Mouse (Mus musculus): Measurements from ENCODE around the gene Gimap8. TPM values are rescaled to one million over a fixed set of nuclear protein-coding genes. Genes with fewer than 3 reads are reported as not detected.

The Gimap8 gene
- polyA plus RNA-seq, 1 experiment from 2014 or later = 0.52 TPM

DNA sequence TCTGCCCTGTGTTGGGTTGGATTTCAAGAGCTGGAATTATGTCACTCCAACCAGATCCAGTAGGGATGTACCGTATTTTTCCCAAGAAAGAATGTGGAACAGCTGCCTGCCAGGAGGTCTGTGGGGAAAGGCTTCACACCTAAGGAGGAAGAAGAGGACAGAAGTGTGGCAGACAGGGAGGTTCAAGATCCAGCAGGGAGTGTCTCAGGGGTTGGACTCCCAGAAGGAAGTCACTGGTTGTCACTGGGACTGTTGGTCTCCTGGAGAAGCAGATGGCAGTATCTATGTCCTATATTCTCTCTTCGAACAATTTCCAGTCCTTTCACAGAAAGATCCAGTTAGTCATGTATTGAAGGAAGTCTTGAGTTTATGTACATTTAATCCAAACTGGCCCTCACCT is 577 bp downstream of the Gimap8 start:
- WGBS = 98% methylated on average over 2 of the region's 2 CpGs
- Histone ChIP-seq H3K9me3 (ENCODE audit: control insufficient read depth, low read length) (no peaks in the 10 kb centered on the region), H3K4me1 (replicated peaks; ENCODE audit: control insufficient read depth, insufficient read depth, low read length) (no peaks in the 10 kb centered on the region), H3K27ac (ENCODE audit: low read length) (no peak overlapping the region), H3K9ac (replicated peaks; ENCODE audit: low read depth, low read length) (no peak overlapping the region), H3K36me3 (ENCODE audit: control insufficient read depth, insufficient read depth) (no peaks in the 10 kb centered on the region), H3K27me3 (replicated peaks; ENCODE audit: control insufficient read depth, insufficient read depth, low read length) (no peaks in the 10 kb centered on the region), H3K4me2 (ENCODE audit: low read length) (no peak overlapping the region), H3K4me3 (replicated peaks; ENCODE audit: low read length) (no peak overlapping the region)
- ATAC-seq = no peak

GRCm38 (mm10) chr6:48648779-48649178 is 1.7 kb downstream of the Gimap8 start:
- no peak overlapping the region for H3K4me3 ChIP-seq (replicated peaks; ENCODE audit: low read length)
- ATAC-seq = no peak
- H3K9me3 ChIP-seq (ENCODE audit: control insufficient read depth, low read length) = no peaks in the 10 kb centered on the region
- no peak overlapping the region for H3K27ac ChIP-seq (ENCODE audit: low read length)
- H3K9ac ChIP-seq (replicated peaks; ENCODE audit: low read depth, low read length) = no peak overlapping the region
- H3K4me2 ChIP-seq (ENCODE audit: low read length) = no peak overlapping the region
- no peaks in the 10 kb centered on the region for H3K27me3 ChIP-seq (replicated peaks; ENCODE audit: control insufficient read depth, insufficient read depth, low read length)
- no peaks in the 10 kb centered on the region for H3K36me3 ChIP-seq (ENCODE audit: control insufficient read depth, insufficient read depth)
- 86% methylated on average over 4 of the region's 4 CpGs for WGBS
- no peaks in the 10 kb centered on the region for H3K4me1 ChIP-seq (replicated peaks; ENCODE audit: control insufficient read depth, insufficient read depth, low read length)

DNA sequence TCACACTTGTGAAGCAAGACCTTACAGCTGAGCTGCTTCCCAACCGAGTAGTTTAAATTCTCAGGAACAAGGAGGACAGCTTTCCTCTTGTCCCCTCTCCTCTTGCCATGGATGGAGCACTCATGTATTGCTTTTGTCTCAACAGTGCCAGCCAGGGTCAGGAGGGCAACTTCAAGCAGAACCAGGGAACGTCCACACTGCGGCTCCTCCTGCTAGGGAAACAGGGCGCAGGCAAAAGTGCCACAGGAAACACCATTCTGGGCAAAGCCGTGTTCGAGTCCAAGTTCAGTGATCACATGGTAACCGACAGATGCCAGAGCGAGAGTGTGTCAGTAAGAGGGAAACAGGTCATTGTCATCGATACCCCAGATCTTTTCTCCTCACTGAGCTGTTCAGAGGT is 3.0 kb downstream of the Gimap8 start:
- 94% methylated on average over 9 of the region's 9 CpGs for WGBS

DNA sequence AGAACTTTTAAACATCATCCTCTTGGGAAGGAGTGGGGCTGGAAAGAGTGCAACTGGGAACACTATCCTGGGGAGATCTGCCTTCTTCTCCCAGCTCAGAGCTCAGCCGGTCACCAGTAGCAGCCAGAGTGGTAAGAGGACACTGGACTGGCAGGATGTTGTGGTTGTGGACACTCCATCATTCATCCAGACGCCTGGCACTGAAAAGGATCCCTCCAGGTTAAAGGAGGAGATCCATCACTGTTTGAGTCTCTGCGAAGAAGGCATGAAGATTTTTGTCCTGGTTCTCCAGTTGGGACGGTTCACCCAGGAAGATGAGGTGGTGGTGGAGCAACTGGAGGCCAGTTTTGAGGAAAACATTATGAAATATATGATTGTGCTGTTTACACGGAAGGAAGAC is 11.7 kb downstream of the Gimap8 start:
- ATAC-seq = no peak

More for the DNA sequence above, 3.0 kb downstream of the Gimap8 start:
- Histone ChIP-seq H3K4me2 (ENCODE audit: low read length) (no peak overlapping the region), H3K9ac (replicated peaks; ENCODE audit: low read depth, low read length) (no peak overlapping the region), H3K4me3 (replicated peaks; ENCODE audit: low read length) (no peak overlapping the region), H3K27ac (ENCODE audit: low read length) (no peak overlapping the region), H3K36me3 (ENCODE audit: control insufficient read depth, insufficient read depth) (no peaks in the 10 kb centered on the region), H3K9me3 (ENCODE audit: control insufficient read depth, low read length) (no peaks in the 10 kb centered on the region), H3K4me1 (replicated peaks; ENCODE audit: control insufficient read depth, insufficient read depth, low read length) (no peaks in the 10 kb centered on the region), H3K27me3 (replicated peaks; ENCODE audit: control insufficient read depth, insufficient read depth, low read length) (no peaks in the 10 kb centered on the region)
- no peak for ATAC-seq

GRCm38 (mm10) chr6:48664750-48665149 is 17.7 kb downstream of the Gimap8 start:
- Histone ChIP-seq H3K9me3 (ENCODE audit: control insufficient read depth, low read length) (no peaks in the 10 kb centered on the region), H3K36me3 (ENCODE audit: control insufficient read depth, insufficient read depth) (no peaks in the 10 kb centered on the region), H3K4me1 (replicated peaks; ENCODE audit: control insufficient read depth, insufficient read depth, low read length) (no peaks in the 10 kb centered on the region), H3K4me3 (replicated peaks; ENCODE audit: low read length) (no peak overlapping the region), H3K27ac (ENCODE audit: low read length) (no peak overlapping the region), H3K4me2 (ENCODE audit: low read length) (no peak overlapping the region), H3K27me3 (replicated peaks; ENCODE audit: control insufficient read depth, insufficient read depth, low read length) (no peaks in the 10 kb centered on the region), H3K9ac (replicated peaks; ENCODE audit: low read depth, low read length) (no peak overlapping the region)
- WGBS = 82% methylated on average over 4 of the region's 4 CpGs
- ATAC-seq = no peak

More for the DNA sequence above, 11.7 kb downstream of the Gimap8 start:
- no peaks in the 10 kb centered on the region for H3K36me3 ChIP-seq (ENCODE audit: control insufficient read depth, insufficient read depth)
- no peak overlapping the region for H3K4me2 ChIP-seq (ENCODE audit: low read length)
- no peak overlapping the region for H3K9ac ChIP-seq (replicated peaks; ENCODE audit: low read depth, low read length)
- no peaks in the 10 kb centered on the region for H3K27me3 ChIP-seq (replicated peaks; ENCODE audit: control insufficient read depth, insufficient read depth, low read length)
- H3K4me3 ChIP-seq (replicated peaks; ENCODE audit: low read length) = no peak overlapping the region
- no peaks in the 10 kb centered on the region for H3K9me3 ChIP-seq (ENCODE audit: control insufficient read depth, low read length)
- no peak overlapping the region for H3K27ac ChIP-seq (ENCODE audit: low read length)
- 86% methylated on average over 5 of the region's 5 CpGs for WGBS
- no peaks in the 10 kb centered on the region for H3K4me1 ChIP-seq (replicated peaks; ENCODE audit: control insufficient read depth, insufficient read depth, low read length)

DNA sequence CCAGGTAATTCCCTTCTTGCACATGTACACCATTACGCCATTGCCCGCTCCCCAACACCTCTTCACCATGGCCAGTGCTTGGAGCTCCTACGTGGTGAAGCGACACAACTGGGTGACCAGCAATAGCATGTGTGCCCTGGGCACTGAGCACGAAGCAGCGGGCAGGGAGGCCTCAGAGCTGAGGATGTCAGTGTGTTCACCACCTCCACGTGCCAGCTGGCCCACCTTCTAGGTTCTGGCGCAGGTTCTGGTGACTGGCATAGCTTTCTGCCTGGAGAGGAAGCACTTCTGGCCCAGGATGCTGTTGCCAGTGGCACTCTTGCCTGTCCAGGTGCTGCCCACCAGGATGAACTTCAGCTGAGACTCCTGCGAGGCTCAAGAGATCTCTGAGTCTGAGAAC is 18.4 kb downstream of the Gimap8 start:
- Histone ChIP-seq H3K27ac (ENCODE audit: low read length) (no peak overlapping the region), H3K9me3 (ENCODE audit: control insufficient read depth, low read length) (no peaks in the 10 kb centered on the region), H3K9ac (replicated peaks; ENCODE audit: low read depth, low read length) (no peak overlapping the region), H3K36me3 (ENCODE audit: control insufficient read depth, insufficient read depth) (no peaks in the 10 kb centered on the region), H3K4me3 (replicated peaks; ENCODE audit: low read length) (no peak overlapping the region), H3K4me1 (replicated peaks; ENCODE audit: control insufficient read depth, insufficient read depth, low read length) (no peaks in the 10 kb centered on the region), H3K4me2 (ENCODE audit: low read length) (no peak overlapping the region), H3K27me3 (replicated peaks; ENCODE audit: control insufficient read depth, insufficient read depth, low read length) (no peaks in the 10 kb centered on the region)
- WGBS = 89% methylated on average over 9 of the region's 9 CpGs
- ATAC-seq = no peak

DNA sequence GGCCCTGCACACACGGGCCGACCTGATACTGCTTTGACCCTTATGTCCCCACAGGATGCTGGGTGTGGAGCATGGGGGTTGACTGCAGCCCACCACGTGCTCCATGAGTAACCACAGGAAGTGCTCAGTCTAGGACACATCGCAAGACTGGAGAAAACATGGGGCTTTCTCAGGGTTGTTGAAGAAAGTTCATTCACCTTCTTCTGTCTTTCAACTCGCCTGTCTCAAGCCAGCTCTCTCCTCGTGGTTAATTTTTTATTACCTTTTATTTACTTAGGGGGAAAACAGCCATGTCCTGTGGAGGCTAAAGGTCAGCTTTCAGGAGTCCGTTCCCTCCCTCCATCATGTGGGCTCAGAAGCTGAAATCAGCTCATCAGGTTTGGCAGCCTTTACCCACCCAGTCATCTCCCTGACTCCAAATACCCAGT is 19.1 kb downstream of the Gimap8 start:
- Histone ChIP-seq H3K27me3 (replicated peaks; ENCODE audit: control insufficient read depth, insufficient read depth, low read length) (no peaks in the 10 kb centered on the region), H3K36me3 (ENCODE audit: control insufficient read depth, insufficient read depth) (no peaks in the 10 kb centered on the region), H3K27ac (ENCODE audit: low read length) (no peak overlapping the region), H3K4me3 (replicated peaks; ENCODE audit: low read length) (no peak overlapping the region), H3K4me2 (ENCODE audit: low read length) (no peak overlapping the region), H3K9me3 (ENCODE audit: control insufficient read depth, low read length) (no peaks in the 10 kb centered on the region), H3K4me1 (replicated peaks; ENCODE audit: control insufficient read depth, insufficient read depth, low read length) (no peaks in the 10 kb centered on the region), H3K9ac (replicated peaks; ENCODE audit: low read depth, low read length) (no peak overlapping the region)
- WGBS = 67% methylated on average over 7 of the region's 7 CpGs
- ATAC-seq = no peak

GRCm38 (mm10) chr6:48668022-48668421 is 21.0 kb downstream of the Gimap8 start:
- Histone ChIP-seq H3K9me3 (ENCODE audit: control insufficient read depth, low read length) (no peaks in the 10 kb centered on the region), H3K4me1 (replicated peaks; ENCODE audit: control insufficient read depth, insufficient read depth, low read length) (no peaks in the 10 kb centered on the region), H3K4me2 (ENCODE audit: low read length) (no peak overlapping the region), H3K27ac (ENCODE audit: low read length) (no peak overlapping the region), H3K4me3 (replicated peaks; ENCODE audit: low read length) (no peak overlapping the region), H3K9ac (replicated peaks; ENCODE audit: low read depth, low read length) (no peak overlapping the region), H3K36me3 (ENCODE audit: control insufficient read depth, insufficient read depth) (no peaks in the 10 kb centered on the region), H3K27me3 (replicated peaks; ENCODE audit: control insufficient read depth, insufficient read depth, low read length) (no peaks in the 10 kb centered on the region)
- ATAC-seq = no peak

GRCm38 (mm10) chr6:48669446-48669969 is 22.5 kb downstream of the Gimap8 start:
- no peak overlapping the region for H3K9ac ChIP-seq (replicated peaks; ENCODE audit: low read depth, low read length)
- no peak overlapping the region for H3K4me3 ChIP-seq (replicated peaks; ENCODE audit: low read length)
- H3K9me3 ChIP-seq (ENCODE audit: control insufficient read depth, low read length) = no peaks in the 10 kb centered on the region
- H3K4me2 ChIP-seq (ENCODE audit: low read length) = no peak overlapping the region
- no peaks in the 10 kb centered on the region for H3K36me3 ChIP-seq (ENCODE audit: control insufficient read depth, insufficient read depth)
- WGBS = 64% methylated on average over 2 of the region's 2 CpGs
- H3K4me1 ChIP-seq (replicated peaks; ENCODE audit: control insufficient read depth, insufficient read depth, low read length) = no peaks in the 10 kb centered on the region
- no peak for ATAC-seq
- no peak overlapping the region for H3K27ac ChIP-seq (ENCODE audit: low read length)
- no peaks in the 10 kb centered on the region for H3K27me3 ChIP-seq (replicated peaks; ENCODE audit: control insufficient read depth, insufficient read depth, low read length)

All from forebrain, embryonic 16.5 days (tissue).